Mouse (Mus musculus): ENCODE data around the gene Trim11.

GRCm38 (mm10) chr11:58931576-58931975, 46.3 kb upstream of the Trim11 start:
- TF ChIP-seq CTCF (IDR thresholded peaks at IDR 0.05; ENCODE audit: low read depth, low read length) (no peak), POLR2A (IDR thresholded peaks at IDR 0.05; ENCODE audit: extremely low read depth, insufficient read depth, low read length) (no peak)

Measured in liver, adult 2 months (tissue).